In genomic region chr14:76868131-76868530, GRCm38 (mm10) we compare ENCODE assay signal across 20 mouse cellular contexts.
"Had no signal": no experiment of that assay in that cellular context is flagged by ENCODE, and none has a peak within 500 bp of the region (broad histone marks: within the 10 kb centered on the region; RNA-seq: fewer than 3 reads in every experiment).

No protein-coding gene starts in this region.

- H3K9ac ChIP-seq: liver, embryonic 12.5 days; liver, embryonic 15.5 days; lung, embryonic 15.5 days; midbrain, embryonic 13.5 days; neural tube, embryonic 13.5 days had no signal

- H3K27ac ChIP-seq: kidney, postnatal 0 days; liver, embryonic 12.5 days; liver, embryonic 15.5 days; lung, embryonic 15.5 days; midbrain, embryonic 10.5 days; midbrain, embryonic 13.5 days; neural tube, embryonic 13.5 days had no signal

- DNase-seq: kidney, adult 2 months; kidney, postnatal 25 days; liver; lung, adult 18-20 months; lung, postnatal 10 days; lung, postnatal 36 days; retina, postnatal 1 day; right cerebral cortex, postnatal 25 days; thymus, adult 18-20 months; thymus, postnatal 36 days had no signal

- H3K36me3 ChIP-seq: liver, embryonic 12.5 days; liver, embryonic 15.5 days; lung, embryonic 15.5 days; midbrain, embryonic 10.5 days; midbrain, embryonic 13.5 days; neural tube, embryonic 13.5 days had no signal

- H3K27me3 ChIP-seq: liver, embryonic 15.5 days; lung, embryonic 15.5 days; midbrain, embryonic 13.5 days; neural tube, embryonic 13.5 days had no signal

- ATAC-seq: liver, embryonic 12.5 days; midbrain, embryonic 13.5 days; midbrain, embryonic 16.5 days had no signal

- H3K4me3 ChIP-seq: liver, embryonic 12.5 days; liver, embryonic 15.5 days; lung, embryonic 15.5 days; megakaryocyte, embryonic 14.5 days; midbrain, embryonic 10.5 days; midbrain, embryonic 13.5 days; myocyte; neural tube, embryonic 13.5 days had no signal

- H3K9me3 ChIP-seq: liver, embryonic 12.5 days; liver, embryonic 15.5 days; lung, embryonic 15.5 days; midbrain, embryonic 10.5 days; neural tube, embryonic 13.5 days had no signal

- H3K4me2 ChIP-seq: liver, embryonic 12.5 days; liver, embryonic 15.5 days; lung, embryonic 15.5 days; midbrain, embryonic 13.5 days; neural tube, embryonic 13.5 days had no signal

- H3K4me1 ChIP-seq: liver, embryonic 12.5 days; liver, embryonic 15.5 days; midbrain, embryonic 13.5 days; neural tube, embryonic 13.5 days had no signal
